In the genomic region with DNA sequence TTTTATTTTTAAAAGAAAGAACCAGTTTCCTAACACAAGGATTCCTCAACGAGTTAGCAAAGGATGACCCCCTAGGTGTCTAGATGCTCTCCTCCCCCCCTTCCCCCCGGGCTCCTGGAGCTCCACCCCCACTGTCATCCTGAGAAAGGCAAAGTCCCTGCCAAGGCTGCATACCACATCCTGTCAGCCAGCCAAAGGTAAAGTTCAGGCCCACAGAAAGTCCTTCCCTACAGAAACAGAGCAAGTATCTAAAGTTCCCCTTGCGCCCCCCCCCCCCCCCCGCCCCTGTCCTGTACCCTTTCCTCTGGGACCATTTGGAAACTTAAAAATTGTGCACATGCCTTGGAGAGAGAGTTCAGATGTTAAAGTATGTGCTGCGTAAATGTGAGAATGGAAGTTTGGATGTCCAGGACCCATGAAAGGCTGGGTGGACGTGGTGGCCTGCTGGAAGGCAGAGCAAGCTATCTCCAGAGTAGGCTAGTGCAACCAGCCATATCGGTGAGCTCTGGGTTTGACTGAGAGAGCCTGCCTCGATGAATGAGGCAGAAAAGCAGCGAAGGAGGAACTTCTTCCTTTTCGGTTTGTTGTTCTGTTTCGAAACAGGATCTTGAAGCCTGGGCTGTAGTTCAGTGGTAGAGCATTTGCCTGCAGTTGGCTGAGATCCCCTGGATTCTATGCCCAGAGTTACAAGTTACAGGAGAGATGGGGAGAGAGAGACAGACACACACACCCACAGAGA, we compare ENCODE assay signal across 8 mouse cellular contexts. TPM values are rescaled to one million over a fixed set of nuclear protein-coding genes. Genes with fewer than 3 reads are reported as not detected.
DNase-seq lines count a peak whose midpoint lies in the region; ATAC-seq lines count a peak whose summit lies in the region.

No protein-coding gene starts in this region.

- H3K4me3 ChIP-seq in heart, embryonic 14.5 days (ENCODE audit: control insufficient read depth in 1 of 2, insufficient read depth in 1 of 2, low read depth in 1 of 2, low read length in 2 of 2), result no peak overlapping the region
- H3K4me3 ChIP-seq in kidney, embryonic 16.5 days (ENCODE audit: low read length), result 0 out of 2 replicates have a peak overlapping the region, but pooled peaks have one; percentile 15
- H3K4me3 ChIP-seq in liver, embryonic 15.5 days (replicated peaks), result peak overlapping the region; percentile 27

- peak overlapping the region; percentile 54 to 70 for H3K27ac ChIP-seq in heart, embryonic 14.5 days (replicated peaks in 1 of 2; ENCODE audit: control insufficient read depth in 1 of 2, insufficient read depth in 1 of 2, low read depth in 2 of 2, low read length in 2 of 2)
- H3K27ac ChIP-seq in kidney, embryonic 16.5 days (ENCODE audit: low read length), result peak overlapping the region; percentile 44; the same call in 1 of the 2 replicates
- H3K27ac ChIP-seq in liver, embryonic 15.5 days (replicated peaks), result peak overlapping the region; percentile 75

- H3K36me3 ChIP-seq in heart, embryonic 14.5 days (ENCODE audit: control insufficient read depth, insufficient read depth, low read length), result no peaks in the 10 kb centered on the region
- H3K36me3 ChIP-seq in kidney, embryonic 16.5 days (ENCODE audit: insufficient read depth, low read length), result no peaks in the 10 kb centered on the region
- H3K36me3 ChIP-seq in liver, embryonic 15.5 days (replicated peaks), result no peaks in the 10 kb centered on the region

- ATAC-seq in heart, embryonic 14.5 days (ENCODE audit: insufficient number of reproducible peaks, insufficient read depth, low FRiP score, low read depth), result no peak
- peak; percentile 56 for ATAC-seq in kidney, embryonic 16.5 days (ENCODE audit: low FRiP score, low TSS enrichment)
- ATAC-seq in liver, embryonic 15.5 days (ENCODE audit: insufficient read depth), result peak; percentile 56

- no peaks in the 10 kb centered on the region for H3K27me3 ChIP-seq in heart, embryonic 14.5 days (ENCODE audit: control insufficient read depth, insufficient read depth, low read length)
- no peaks in the 10 kb centered on the region for H3K27me3 ChIP-seq in kidney, embryonic 16.5 days (ENCODE audit: insufficient read depth, low read length)
- no peaks in the 10 kb centered on the region for H3K27me3 ChIP-seq in liver, embryonic 15.5 days

- WGBS in heart, embryonic 14.5 days, result 30% methylated on average over 11 of the region's 11 CpGs
- WGBS in kidney, embryonic 16.5 days, result 28% methylated on average over 11 of the region's 11 CpGs
- 7% methylated on average over 11 of the region's 11 CpGs for WGBS in liver, embryonic 15.5 days (ENCODE audit: insufficient replicate concordance)

- H3K9me3 ChIP-seq in heart, embryonic 14.5 days (ENCODE audit: control insufficient read depth, low read length), result no peaks in the 10 kb centered on the region
- no peaks in the 10 kb centered on the region for H3K9me3 ChIP-seq in kidney, embryonic 16.5 days (ENCODE audit: low read length)
- no peaks in the 10 kb centered on the region for H3K9me3 ChIP-seq in liver, embryonic 15.5 days (replicated peaks)

- peak overlapping the region; percentile 42 for H3K4me2 ChIP-seq in heart, embryonic 14.5 days (ENCODE audit: low read length)
- H3K4me2 ChIP-seq in kidney, embryonic 16.5 days (replicated peaks; ENCODE audit: low read depth, low read length), result peak overlapping the region; percentile 45
- H3K4me2 ChIP-seq in liver, embryonic 15.5 days, result peak overlapping the region; percentile 49

- DNase-seq in adrenal gland, postnatal 10 days, result peak; percentile 65
- no peak for DNase-seq in adrenal gland, adult 18-20 months (ENCODE audit: low spot score in 2 of 2)
- DNase-seq in embryo, embryonic 11 days, result peak; percentile 43
- DNase-seq in natural killer cell, adult 2 months (ENCODE audit: low spot score in 2 of 2), result peak; percentile 33 to 72
- peak; percentile 63 to 73 for DNase-seq in thymus, postnatal 10 days (ENCODE audit: low spot score in 2 of 2)

- H3K9ac ChIP-seq in heart, embryonic 14.5 days (ENCODE audit: low read length), result peak overlapping the region; percentile 44; the same call in 1 of the 2 replicates
- H3K9ac ChIP-seq in kidney, embryonic 16.5 days (replicated peaks; ENCODE audit: low read length), result peak overlapping the region; percentile 61
- peak overlapping the region; percentile 5; the same call in 1 of the 2 replicates for H3K9ac ChIP-seq in liver, embryonic 15.5 days

- peaks cover 16 to 26% of the 10 kb centered on the region in 2 experiments for H3K4me1 ChIP-seq in heart, embryonic 14.5 days (ENCODE audit: control insufficient read depth in 2 of 2, insufficient read depth in 2 of 2, low read length in 2 of 2)
- H3K4me1 ChIP-seq in kidney, embryonic 16.5 days (ENCODE audit: insufficient read depth, low read length), result peaks cover 22% of the 10 kb centered on the region
- peaks cover 44% of the 10 kb centered on the region for H3K4me1 ChIP-seq in liver, embryonic 15.5 days (replicated peaks)

RNA-seq across cellular contexts. Expression of a gene that starts 46.3 kb away (rescaled TPM):
- under 1 TPM; 0.15 to 0.30 TPM for total RNA-seq in adrenal gland, postnatal 10 days (2021)
- total RNA-seq in adrenal gland, adult 18-20 months (2021), result under 1 TPM; 0.51 to 0.53 TPM
- 0.24 and 0.47 TPM in 2 replicates for polyA plus RNA-seq in heart, embryonic 14.5 days (2014; fragmentation: Nextera tagmentation; extraction: Ambion mirVana)
- 0.32 TPM in 1 of 2 replicates, not detected in the other for polyA plus RNA-seq in kidney, embryonic 16.5 days (2015; fragmentation: Nextera tagmentation; extraction: Ambion mirVana)
- not detected in 2 replicates for polyA plus RNA-seq in liver, embryonic 15.5 days (2015; fragmentation: Nextera tagmentation; extraction: Ambion mirVana)

Comparison
In these comparisons a context has a peak if more than half of its experiments do, and no peak if none do; other contexts are left out.
1. DNase-seq: peak in adrenal gland, postnatal 10 days (single experiment), embryo, embryonic 11 days (single experiment), natural killer cell, adult 2 months (2 of 2) and thymus, postnatal 10 days (2 of 2); none in adrenal gland, adult 18-20 months (0 of 2).
2. H3K4me3 ChIP-seq: peak in kidney, embryonic 16.5 days (single experiment) and liver, embryonic 15.5 days (single experiment); none in heart, embryonic 14.5 days (0 of 2).
3. H3K9ac ChIP-seq: peak in every context shown above with its lines; median percentile 61 in kidney, embryonic 16.5 days; 44 in heart, embryonic 14.5 days; 5 in liver, embryonic 15.5 days.
4. Peak in every context shown above with its lines, with median percentiles within 50 percentile points of each other: H3K27ac ChIP-seq and H3K4me2 ChIP-seq.